Mouse (Mus musculus): ENCODE data around the gene Atrn. TPM values are rescaled to one million over a fixed set of nuclear protein-coding genes. Genes with fewer than 3 reads are reported as not detected.

The Atrn gene
- polyA plus RNA-seq, 1 experiment: 16.4 TPM

DNA sequence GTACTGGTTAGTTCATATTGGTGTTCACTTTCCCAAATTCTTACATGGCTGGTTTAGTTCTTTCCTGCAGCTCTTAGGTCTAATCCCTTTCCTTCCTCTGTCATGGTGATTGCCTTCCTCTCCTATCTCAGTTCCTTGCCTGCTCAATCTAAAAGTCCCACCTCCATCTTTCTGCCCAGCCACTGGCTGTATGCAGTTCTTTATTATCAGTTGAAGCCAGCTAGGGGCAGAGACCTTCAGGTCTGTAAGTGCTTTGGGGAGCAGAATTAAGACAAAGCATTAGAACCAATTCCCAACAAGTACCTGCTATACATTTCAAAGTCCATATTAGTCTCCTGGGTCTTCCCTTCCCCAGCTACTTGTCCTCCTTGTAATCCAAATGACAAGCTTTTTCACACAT is 71.3 kb downstream of the Atrn start:
- no peak for DNase-seq
- no peak overlapping the region for H3K4me3 ChIP-seq (replicated peaks; ENCODE audit: extremely low read depth, low read depth, low read length)
- H3K4me1 ChIP-seq (ENCODE audit: control insufficient read depth, insufficient read depth, low read length): no peaks in the 10 kb centered on the region
- TF ChIP-seq CTCF (IDR thresholded peaks at IDR 0.05; ENCODE audit: insufficient read depth, low read length): no peak
- TF ChIP-seq POLR2A (IDR thresholded peaks at IDR 0.05; ENCODE audit: borderline replicate concordance, extremely low read depth, low read depth, low read length): no peak

DNA sequence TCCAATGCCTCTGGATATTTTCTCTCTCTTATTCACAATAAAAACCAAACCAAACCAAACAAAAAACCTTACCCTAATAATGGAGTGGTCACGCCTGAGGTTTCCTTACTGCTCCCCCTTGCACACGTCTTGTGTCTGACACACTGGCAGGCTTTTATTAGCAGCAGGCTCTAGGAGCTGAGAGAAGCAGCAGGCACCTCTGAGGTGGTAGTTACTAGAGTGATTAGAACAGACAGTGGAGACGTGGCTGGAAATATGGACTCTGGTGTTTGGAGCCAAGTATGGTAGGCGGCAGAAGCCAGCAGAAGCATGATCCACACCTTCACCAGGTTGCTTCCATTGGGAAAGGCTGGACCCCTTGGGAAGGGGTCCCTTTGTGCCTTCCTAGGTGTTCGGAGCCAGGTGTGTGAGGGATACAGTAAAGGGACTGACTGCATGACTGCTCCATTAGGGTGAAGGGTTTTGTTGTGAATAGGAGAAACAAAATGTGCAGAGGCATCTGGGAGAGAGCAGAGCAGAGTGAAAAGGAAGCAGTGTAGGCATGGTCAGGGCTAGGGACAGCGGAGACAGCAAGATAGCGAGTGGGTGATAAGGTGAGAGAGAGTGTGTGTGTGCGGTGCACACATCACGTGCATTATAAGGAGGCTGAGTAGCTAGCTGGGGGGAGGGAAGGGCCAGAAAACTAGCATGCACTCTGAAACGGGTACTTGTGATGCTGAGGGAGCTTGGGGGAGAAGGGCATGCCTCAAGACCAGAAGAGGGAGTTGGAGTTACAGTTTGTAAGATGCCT is 72.0 kb downstream of the Atrn start:
- Histone ChIP-seq H3K4me1 (ENCODE audit: control insufficient read depth, insufficient read depth, low read length) (no peaks in the 10 kb centered on the region), H3K4me3 (replicated peaks; ENCODE audit: extremely low read depth, low read depth, low read length) (no peak overlapping the region)
- no peak for DNase-seq
- TF ChIP-seq CTCF (IDR thresholded peaks at IDR 0.05; ENCODE audit: insufficient read depth, low read length) (no peak), POLR2A (IDR thresholded peaks at IDR 0.05; ENCODE audit: borderline replicate concordance, extremely low read depth, low read depth, low read length) (no peak)
- WGBS: 80% methylated on average over 10 of the region's 10 CpGs

DNA sequence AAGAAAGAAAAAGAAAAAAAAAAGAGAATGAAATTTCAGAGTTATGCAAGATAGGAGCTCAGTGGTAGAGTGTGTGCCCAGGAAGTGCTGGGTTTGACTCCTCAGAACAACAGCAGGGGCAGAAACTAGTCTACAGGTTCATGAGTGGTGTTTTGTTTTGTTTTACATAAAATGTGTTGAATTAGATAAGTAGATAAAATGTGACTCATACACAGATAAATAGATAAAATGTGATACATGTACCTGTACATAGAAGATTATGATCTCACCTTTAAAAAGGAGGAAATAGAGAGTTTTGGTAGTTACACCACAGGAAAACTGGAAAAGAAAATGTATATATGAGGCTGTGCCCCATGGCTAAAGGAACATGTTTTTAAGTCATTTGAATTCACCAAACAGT is 72.8 kb downstream of the Atrn start:
- TF ChIP-seq POLR2A (IDR thresholded peaks at IDR 0.05; ENCODE audit: borderline replicate concordance, extremely low read depth, low read depth, low read length) (no peak), CTCF (IDR thresholded peaks at IDR 0.05; ENCODE audit: insufficient read depth, low read length) (no peak)
- DNase-seq: no peak
- no peaks in the 10 kb centered on the region for H3K4me1 ChIP-seq (ENCODE audit: control insufficient read depth, insufficient read depth, low read length)
- no peak overlapping the region for H3K4me3 ChIP-seq (replicated peaks; ENCODE audit: extremely low read depth, low read depth, low read length)

DNA sequence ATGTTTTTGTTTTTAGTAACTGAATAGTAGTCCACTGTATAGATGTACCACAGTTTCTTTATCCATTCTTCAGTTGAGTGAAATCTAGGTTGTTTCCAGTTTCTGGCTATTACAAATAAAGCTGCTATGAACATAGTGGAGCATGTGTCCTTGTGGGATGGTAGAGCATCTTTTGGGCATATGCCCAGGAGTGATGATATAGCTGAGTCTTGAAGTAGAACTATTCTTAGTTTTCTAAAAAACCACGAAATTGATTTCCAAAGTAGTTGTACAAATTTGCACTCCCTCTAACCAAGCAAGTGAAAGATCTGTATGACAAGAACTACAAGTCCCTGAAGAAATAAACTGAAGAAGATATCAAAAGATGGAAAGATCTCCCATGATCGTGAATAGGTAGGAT is 86.5 kb downstream of the Atrn start:
- 91% methylated on average over 2 of the region's 2 CpGs for WGBS
- H3K4me1 ChIP-seq (ENCODE audit: control insufficient read depth, insufficient read depth, low read length): no peaks in the 10 kb centered on the region
- no peak overlapping the region for H3K4me3 ChIP-seq (replicated peaks; ENCODE audit: extremely low read depth, low read depth, low read length)
- TF ChIP-seq CTCF (IDR thresholded peaks at IDR 0.05; ENCODE audit: insufficient read depth, low read length) (no peak), POLR2A (IDR thresholded peaks at IDR 0.05; ENCODE audit: borderline replicate concordance, extremely low read depth, low read depth, low read length) (no peak)
- no peak for DNase-seq

DNA sequence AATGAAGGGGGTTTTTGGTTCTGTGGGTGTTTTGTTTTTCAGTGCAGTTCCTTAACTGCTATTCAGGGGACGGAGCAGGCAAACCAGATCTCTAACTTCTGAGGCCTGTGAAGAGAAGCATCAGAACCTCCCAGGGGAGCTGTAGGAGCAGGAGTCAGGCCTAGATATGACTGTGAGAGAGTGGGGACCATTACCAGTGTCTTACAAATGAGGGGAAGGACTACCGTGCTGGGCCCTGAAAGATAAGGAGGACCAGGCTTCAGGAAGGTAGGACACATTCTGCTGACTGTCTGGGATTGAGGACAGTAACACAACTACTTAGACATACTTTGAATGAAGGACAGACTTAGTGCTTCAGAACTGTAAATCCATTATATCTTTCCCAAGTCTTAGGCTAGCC is 102.8 kb downstream of the Atrn start:
- Histone ChIP-seq H3K4me3 (replicated peaks; ENCODE audit: extremely low read depth, low read depth, low read length) (no peak overlapping the region), H3K4me1 (ENCODE audit: control insufficient read depth, insufficient read depth, low read length) (no peaks in the 10 kb centered on the region)
- no peak for DNase-seq
- 89% methylated on average over 2 of the region's 2 CpGs for WGBS
- TF ChIP-seq POLR2A (IDR thresholded peaks at IDR 0.05; ENCODE audit: borderline replicate concordance, extremely low read depth, low read depth, low read length) (no peak), CTCF (IDR thresholded peaks at IDR 0.05; ENCODE audit: insufficient read depth, low read length) (no peak)

DNA sequence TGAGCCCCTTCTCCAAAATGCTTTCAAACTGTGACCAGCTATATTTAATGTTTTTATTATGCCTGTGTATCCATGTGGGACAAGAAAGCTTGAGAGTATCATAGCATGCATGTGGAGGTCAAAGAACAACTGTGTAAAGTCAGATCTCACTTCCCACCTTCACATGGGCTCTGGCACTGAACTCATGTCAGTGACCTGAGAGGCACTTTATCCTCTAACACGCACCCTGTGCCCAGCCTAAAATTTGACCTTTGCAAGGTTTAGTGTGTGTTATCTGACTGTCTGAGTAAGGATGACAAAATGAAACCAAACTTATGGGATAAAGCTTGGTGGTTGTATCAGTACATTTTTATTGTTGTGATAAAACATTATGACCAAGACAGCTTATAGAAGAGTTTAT is 104.3 kb downstream of the Atrn start:
- DNase-seq: no peak
- Histone ChIP-seq H3K4me3 (replicated peaks; ENCODE audit: extremely low read depth, low read depth, low read length) (no peak overlapping the region), H3K4me1 (ENCODE audit: control insufficient read depth, insufficient read depth, low read length) (no peaks in the 10 kb centered on the region)
- no peak for TF ChIP-seq POLR2A (IDR thresholded peaks at IDR 0.05; ENCODE audit: borderline replicate concordance, extremely low read depth, low read depth, low read length)
- no peak for TF ChIP-seq CTCF (IDR thresholded peaks at IDR 0.05; ENCODE audit: insufficient read depth, low read length)
- WGBS: 69% methylated on average over 1 of the region's 1 CpGs

DNA sequence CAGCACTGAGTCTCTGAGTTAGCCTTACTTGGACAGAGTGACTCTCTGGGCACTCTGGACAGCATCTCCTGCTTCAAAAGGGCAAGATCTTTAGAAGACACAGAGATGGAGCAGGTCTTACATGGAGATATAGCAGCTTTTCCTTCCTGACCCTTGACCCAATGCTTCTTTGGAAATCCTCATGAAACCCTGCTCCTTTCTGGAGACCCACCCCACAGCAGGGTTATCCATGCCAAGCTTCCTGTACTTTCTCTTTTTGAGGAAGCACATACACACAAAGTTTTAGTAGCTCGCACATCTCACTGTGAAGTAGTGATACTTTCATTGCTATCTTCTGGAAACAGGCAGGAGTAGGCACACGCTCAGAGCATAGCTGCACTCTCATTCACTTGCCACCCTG is 118.9 kb downstream of the Atrn start:
- 67% methylated on average over 2 of the region's 2 CpGs for WGBS
- TF ChIP-seq POLR2A (IDR thresholded peaks at IDR 0.05; ENCODE audit: borderline replicate concordance, extremely low read depth, low read depth, low read length) (no peak), CTCF (IDR thresholded peaks at IDR 0.05; ENCODE audit: insufficient read depth, low read length) (no peak)
- no peak overlapping the region for H3K4me3 ChIP-seq (replicated peaks; ENCODE audit: extremely low read depth, low read depth, low read length)
- DNase-seq: no peak
- no peaks in the 10 kb centered on the region; the same call in 1 of the 2 replicates for H3K4me1 ChIP-seq (ENCODE audit: control insufficient read depth, insufficient read depth, low read length)

DNA sequence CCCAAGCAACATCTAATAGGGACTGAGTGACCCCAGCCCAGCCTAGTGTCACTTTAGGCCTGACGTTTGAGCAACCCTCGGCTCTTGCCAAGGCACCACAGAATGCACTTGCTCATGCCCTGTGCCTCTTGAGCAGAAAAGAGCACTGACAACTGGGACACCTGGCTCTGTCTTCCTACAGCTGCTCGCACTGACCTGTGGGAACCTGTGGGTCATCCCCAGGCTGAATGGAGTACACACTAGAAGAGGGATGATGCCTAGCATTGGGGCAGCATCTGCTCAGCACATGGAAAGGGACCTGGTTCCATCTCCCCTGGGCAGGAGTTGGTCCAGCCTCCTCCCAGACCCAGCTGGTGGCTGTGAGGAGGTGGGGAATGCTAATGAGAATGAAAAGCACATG is 120.6 kb downstream of the Atrn start:
- DNase-seq: no peak
- Histone ChIP-seq H3K4me3 (replicated peaks; ENCODE audit: extremely low read depth, low read depth, low read length) (no peak overlapping the region), H3K4me1 (ENCODE audit: control insufficient read depth, insufficient read depth, low read length) (no peaks in the 10 kb centered on the region; the same call in 1 of the 2 replicates)
- 85% methylated on average over 3 of the region's 3 CpGs for WGBS
- TF ChIP-seq POLR2A (IDR thresholded peaks at IDR 0.05; ENCODE audit: borderline replicate concordance, extremely low read depth, low read depth, low read length): no peak
- no peak for TF ChIP-seq CTCF (IDR thresholded peaks at IDR 0.05; ENCODE audit: insufficient read depth, low read length)

DNA sequence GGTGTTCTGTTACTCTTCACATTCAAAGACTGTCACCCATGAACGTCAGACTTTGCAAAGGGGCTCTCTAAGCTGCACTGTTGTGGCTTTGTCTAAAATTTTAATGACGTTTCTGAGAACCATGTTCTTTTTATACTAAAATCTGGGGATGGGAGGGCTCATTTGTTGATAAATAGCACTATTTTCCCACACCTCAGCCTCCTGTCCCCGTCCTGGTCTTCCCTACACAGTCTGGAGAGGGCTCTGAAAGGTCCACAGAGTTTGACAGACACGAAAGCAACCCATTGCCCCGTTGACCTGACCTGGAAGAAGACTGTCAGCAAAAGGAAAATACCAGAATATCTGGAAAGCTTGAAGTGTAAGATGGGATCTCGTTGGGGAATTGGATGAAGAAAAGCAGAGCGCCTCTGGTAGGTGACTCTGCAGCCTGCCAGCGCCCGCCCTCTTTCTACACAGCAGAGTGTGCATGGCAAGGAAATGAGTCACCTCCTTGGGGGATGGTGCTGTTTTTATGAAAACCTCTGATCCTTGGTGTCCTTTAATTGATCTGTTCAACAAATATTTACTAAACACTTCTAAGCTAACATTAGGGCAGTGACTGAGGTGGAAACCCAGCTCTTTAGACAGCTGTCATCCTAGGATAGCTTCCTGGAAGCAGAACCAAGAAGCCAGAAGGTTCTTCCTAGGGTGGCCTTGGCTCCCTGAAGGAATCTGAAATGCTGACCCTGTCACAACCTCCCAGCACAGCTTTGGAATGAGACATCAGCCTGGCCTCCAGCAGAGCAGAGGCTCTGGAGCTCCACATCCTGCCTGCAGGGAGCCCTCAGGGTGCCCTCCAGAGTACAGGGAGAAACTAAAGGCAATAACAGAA is 123.0 kb downstream of the Atrn start:
- no peaks in the 10 kb centered on the region; the same call in 1 of the 2 replicates for H3K4me1 ChIP-seq (ENCODE audit: control insufficient read depth, insufficient read depth, low read length)
- no peak overlapping the region for H3K4me3 ChIP-seq (replicated peaks; ENCODE audit: extremely low read depth, low read depth, low read length)
- DNase-seq: no peak
- TF ChIP-seq CTCF (IDR thresholded peaks at IDR 0.05; ENCODE audit: insufficient read depth, low read length): no peak
- TF ChIP-seq POLR2A (IDR thresholded peaks at IDR 0.05; ENCODE audit: borderline replicate concordance, extremely low read depth, low read depth, low read length): no peak
- WGBS: 37% methylated on average over 9 of the region's 9 CpGs

Measured in lung, adult 2 months (tissue).